Mouse (Mus musculus): ENCODE measurements around the gene Anks3.

Anks3 gene

GRCm38 (mm10) chr16:4894201-4894908 is 69.7 kb downstream of the Anks3 start:
- no peak for DNase-seq

- DNase-seq: no peak
These were observed 71.8 kb downstream of the Anks3 start for GRCm38 (mm10) chr16:4892171-4892570.

All from cerebellum, adult 9-10 months (tissue).